Mouse (Mus musculus) neural tube, postnatal 0 days (tissue): Measurements from ENCODE around the gene Olfr1440. TPM values are rescaled to one million over a fixed set of nuclear protein-coding genes. Genes with fewer than 3 reads are reported as not detected.

Source experiments
- polyA plus RNA-seq: library from polyadenylated mRNA; unstranded; fragments of >200 nt; fragmentation: Nextera tagmentation; extraction: Ambion mirVana; gene quantifications from 2 replicates; pipeline ENCODE4 v1.2.1, GENCODE M21; 2015

Gene Olfr1440
- not detected in 2 replicates for polyA plus RNA-seq

DNA sequence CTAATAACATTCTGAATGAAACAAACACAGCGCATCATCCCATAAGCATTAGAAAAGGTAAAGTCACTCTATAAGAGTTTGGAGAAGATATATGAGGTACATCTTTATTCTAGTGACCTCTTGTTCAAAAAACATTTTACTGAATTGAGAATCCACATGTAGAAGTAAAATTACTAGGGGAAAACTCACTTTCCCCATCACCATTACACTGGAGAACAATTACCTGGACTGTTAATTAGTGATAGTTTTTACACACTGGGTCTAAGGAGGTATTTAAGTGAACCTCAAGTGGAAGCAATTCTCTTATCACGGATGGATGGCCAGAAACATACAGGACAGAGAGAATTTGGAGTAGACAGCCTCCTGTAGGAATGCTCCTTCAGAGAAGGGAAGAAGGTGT is at the start of gene Olfr1440:
Olfr1440 (plus strand) TSS at position 301 of the 400 bp plus-strand sequence.

DNA sequence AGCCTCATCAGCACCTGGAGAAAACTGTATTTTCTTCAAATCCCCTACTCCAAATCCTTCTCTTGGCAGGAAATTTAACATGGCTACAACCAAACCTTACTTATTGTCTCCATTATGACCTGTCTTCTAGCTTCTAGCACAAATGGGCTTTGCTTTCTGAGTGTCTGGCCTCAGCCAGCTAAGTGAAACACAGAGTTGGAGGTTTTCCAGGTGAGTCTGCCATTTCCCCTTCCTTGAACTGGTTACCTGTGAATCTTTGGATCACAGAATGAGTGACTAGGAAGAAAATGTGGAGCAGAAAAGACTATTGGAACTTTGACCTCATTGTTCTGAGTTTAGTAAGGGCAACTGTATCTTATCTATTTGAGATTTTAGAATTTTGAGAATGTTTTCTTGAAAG is 30.3 kb downstream of the Olfr1440 start, which contains the start of gene Olfr1441:
Olfr1441 (plus strand) TSS at position 73 of the 400 bp plus-strand sequence.

DNA sequence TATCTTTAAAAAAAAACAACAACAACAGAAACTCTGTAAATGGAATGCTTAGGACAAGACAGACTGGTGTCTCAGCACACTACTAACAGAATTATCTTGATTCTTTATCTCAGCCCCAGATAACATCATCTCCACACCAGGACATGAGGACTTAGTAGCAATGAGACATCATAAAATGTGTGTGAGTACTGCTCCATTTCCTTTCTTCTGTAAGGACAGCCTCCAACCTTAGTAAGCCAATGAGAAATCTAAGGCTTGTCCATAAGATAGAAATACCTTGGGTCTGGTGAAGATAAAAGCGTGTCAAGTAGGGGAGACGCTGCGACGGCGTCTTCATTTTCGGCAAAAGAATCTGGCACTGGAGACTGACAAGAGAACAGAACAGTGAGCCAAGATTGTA is 40.5 kb downstream of the Olfr1440 start, which contains the start of gene Pfpl:
Pfpl (plus strand) TSS at position 301 of the 400 bp plus-strand sequence.

Other genes with a start within 250 kb of the Olfr1440 start
- gene Olfr1555-ps1, start 217.2 kb upstream of the Olfr1440 start, polyA plus RNA-seq: not detected in 2 replicates
- not detected in 2 replicates for gene Olfr1431, start 186.6 kb upstream of the Olfr1440 start, polyA plus RNA-seq
- gene Olfr1432, start 154.7 kb upstream of the Olfr1440 start, polyA plus RNA-seq: not detected in 2 replicates
- gene Olfr262, start 145.6 kb upstream of the Olfr1440 start, polyA plus RNA-seq: not detected in 2 replicates
- not detected in 2 replicates for gene Olfr235, start 126.2 kb upstream of the Olfr1440 start, polyA plus RNA-seq
- gene Olfr1434, start 107.4 kb upstream of the Olfr1440 start, polyA plus RNA-seq: not detected in 2 replicates
- not detected in 2 replicates for gene Olfr1436, start 88.1 kb upstream of the Olfr1440 start, polyA plus RNA-seq
- gene Olfr1437, start 62.2 kb upstream of the Olfr1440 start, polyA plus RNA-seq: not detected in 2 replicates
- gene Olfr1438-ps1, start 51.4 kb upstream of the Olfr1440 start, polyA plus RNA-seq: not detected in 2 replicates
- not detected in 2 replicates for gene Olfr1441, start 30.2 kb downstream of the Olfr1440 start, polyA plus RNA-seq
- gene Pfpl, start 40.6 kb downstream of the Olfr1440 start, polyA plus RNA-seq: 0.05 TPM in 1 of 2 replicates, not detected in the other
- 1.1 and 1.4 TPM in 2 replicates for gene Mpeg1, start 73.5 kb downstream of the Olfr1440 start, polyA plus RNA-seq
- gene Dtx4, start 114.2 kb downstream of the Olfr1440 start, polyA plus RNA-seq: 26.2 and 30.4 TPM in 2 replicates
- gene Fam111a, start 158.5 kb downstream of the Olfr1440 start, polyA plus RNA-seq: 3.4 and 3.5 TPM in 2 replicates
- 0.19 and 0.29 TPM in 2 replicates for gene Gm4952, start 212.7 kb downstream of the Olfr1440 start, polyA plus RNA-seq
- gene Glyat, start 246.0 kb downstream of the Olfr1440 start, polyA plus RNA-seq: 0.04 TPM in 1 of 2 replicates, not detected in the other